Mouse (Mus musculus) midbrain, embryonic 15.5 days (tissue): ENCODE measurements around the gene Hist1h2bc. TPM values are rescaled to one million over a fixed set of nuclear protein-coding genes. Genes with fewer than 3 reads are reported as not detected.
A peak's percentile ranks its signal among the peaks of the same experiment; 100 is the strongest.

Source experiments
- ATAC-seq: fragments of 200-750 bp; cut with Nextera tagmentation; replicated peaks from 2 replicates; pipeline ENCODE4 v1.8.0; 2017; ENCODE audit warnings: moderate TSS enrichment
- H3K27ac ChIP-seq: fragments of 300-500 bp; sonication (generic); 2 replicates; pipeline ENCODE4 v1.5.1; 2015; ENCODE audit warnings: mild to moderate bottlenecking, inconsistent platforms
- H3K27me3 ChIP-seq: fragments of 300-500 bp; sonication (generic); replicated peaks from 2 replicates; pipeline ENCODE4 v1.6.1; 2015; ENCODE audit warnings: inconsistent platforms
- H3K36me3 ChIP-seq: fragments of 300-500 bp; sonication (generic); replicated peaks from 2 replicates; pipeline ENCODE4 v1.6.1; 2015; ENCODE audit warnings: inconsistent platforms
- H3K4me1 ChIP-seq: fragments of 300-500 bp; sonication (generic); 2 replicates; pipeline ENCODE4 v1.6.1; 2015; ENCODE audit warnings: inconsistent platforms
- H3K4me2 ChIP-seq: fragments of 300-500 bp; sonication (generic); 2 replicates; pipeline ENCODE4 v1.6.1; 2015; ENCODE audit warnings: inconsistent platforms, mild to moderate bottlenecking, moderate library complexity
- H3K4me3 ChIP-seq: fragments of 300-500 bp; sonication (generic); 2 replicates; pipeline ENCODE4 v1.5.1; 2015; ENCODE audit warnings: mild to moderate bottlenecking, inconsistent platforms
- H3K9ac ChIP-seq: fragments of 300-500 bp; sonication (generic); 2 replicates; pipeline ENCODE4 v1.6.1; 2015; ENCODE audit warnings: mild to moderate bottlenecking, inconsistent platforms
- H3K9me3 ChIP-seq: fragments of 300-500 bp; sonication (generic); 2 replicates; pipeline ENCODE4 v1.6.1; 2016; ENCODE audit warnings: inconsistent platforms
- WGBS: fragments of 180-500 bp; shearing (Covaris S2); methylation state at CpG from one replicate; pipeline ENCODE4 v1.1.7; 2015; ENCODE audit warnings: mixed read lengths; 5-methylcytosine and 5-hydroxymethylcytosine counted together
- polyA plus RNA-seq: library from polyadenylated mRNA; unstranded; fragments of >200 nt; fragmentation: Nextera tagmentation; extraction: Ambion mirVana; gene quantifications from 2 replicates; pipeline ENCODE4 v1.2.1, GENCODE M21; 2015

Hist1h2bc gene
- polyA plus RNA-seq, 1 experiment from 2014 or later = 17.3 TPM

DNA sequence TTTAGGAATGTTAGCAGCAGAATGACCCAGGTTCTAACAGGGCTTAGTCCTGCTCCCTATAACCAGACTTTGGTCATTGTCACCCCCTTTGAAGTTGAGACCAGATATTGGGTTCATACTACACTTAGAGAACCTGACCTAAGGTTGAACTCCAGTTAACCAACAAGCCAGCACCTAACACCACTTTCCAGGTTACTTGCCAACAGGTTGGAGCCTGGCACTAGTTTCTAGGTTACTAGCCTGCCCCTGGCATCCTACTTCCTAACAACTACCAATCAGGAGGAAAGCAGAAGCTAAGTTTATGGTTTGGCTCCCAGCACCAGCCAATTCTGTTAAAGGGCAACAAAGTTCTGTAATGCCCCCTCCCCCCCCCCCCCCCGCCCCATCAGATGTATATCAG is 41.2 kb downstream of the Hist1h2bc start:
- Histone ChIP-seq H3K9me3 (no peaks in the 10 kb centered on the region), H3K4me3 (no peak overlapping the region), H3K27ac (no peak overlapping the region), H3K27me3 (no peaks in the 10 kb centered on the region), H3K9ac (no peak overlapping the region), H3K4me1 (no peaks in the 10 kb centered on the region), H3K36me3 (no peaks in the 10 kb centered on the region), H3K4me2 (no peak overlapping the region)
- WGBS = no CpG with 5 or more reads among the region's 1 CpGs
- ATAC-seq = no peak

GRCm38 (mm10) chr13:23728472-23729191 is 44.6 kb downstream of the Hist1h2bc start:
- H3K27me3 ChIP-seq = no peaks in the 10 kb centered on the region
- WGBS = 90% methylated on average over 18 of the region's 18 CpGs

DNA sequence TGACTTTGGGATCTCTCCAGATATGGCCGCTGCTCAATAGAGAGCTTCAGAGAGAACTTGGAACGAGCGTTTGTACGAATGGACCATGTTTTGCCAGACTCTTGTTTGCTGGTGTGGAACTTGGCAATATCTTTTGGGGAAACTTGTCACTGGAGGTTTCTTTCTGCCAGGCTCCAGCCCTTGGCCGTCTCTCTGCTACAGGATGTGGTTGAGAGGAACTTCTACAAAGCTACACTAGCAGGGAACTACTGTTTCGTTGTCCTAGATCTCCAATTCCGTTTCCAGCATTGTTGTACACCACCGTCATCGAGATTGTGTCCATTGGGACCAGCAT is 45.2 kb downstream of the Hist1h2bc start:
- Histone ChIP-seq H3K27ac (no peak overlapping the region), H3K27me3 (no peaks in the 10 kb centered on the region), H3K4me2 (no peak overlapping the region), H3K9me3 (no peaks in the 10 kb centered on the region), H3K4me3 (no peak overlapping the region), H3K9ac (no peak overlapping the region), H3K4me1 (no peaks in the 10 kb centered on the region), H3K36me3 (no peaks in the 10 kb centered on the region)
- WGBS = 94% methylated on average over 9 of the region's 9 CpGs
- ATAC-seq = no peak

More at GRCm38 (mm10) chr13:23728472-23729191, 44.6 kb downstream of the Hist1h2bc start:
- no peak overlapping the region for H3K4me3 ChIP-seq
- H3K9ac ChIP-seq = no peak overlapping the region
- H3K36me3 ChIP-seq = no peaks in the 10 kb centered on the region
- no peaks in the 10 kb centered on the region for H3K9me3 ChIP-seq
- no peak overlapping the region for H3K27ac ChIP-seq
- no peak for ATAC-seq
- no peaks in the 10 kb centered on the region for H3K4me1 ChIP-seq
- H3K4me2 ChIP-seq = no peak overlapping the region

GRCm38 (mm10) chr13:23729706-23730105 is 45.7 kb downstream of the Hist1h2bc start:
- WGBS = 96% methylated on average over 5 of the region's 5 CpGs
- Histone ChIP-seq H3K9me3 (no peaks in the 10 kb centered on the region), H3K9ac (no peak overlapping the region), H3K4me3 (no peak overlapping the region), H3K4me1 (no peaks in the 10 kb centered on the region), H3K4me2 (no peak overlapping the region), H3K27me3 (no peaks in the 10 kb centered on the region), H3K36me3 (no peaks in the 10 kb centered on the region), H3K27ac (no peak overlapping the region)
- ATAC-seq = no peak

DNA sequence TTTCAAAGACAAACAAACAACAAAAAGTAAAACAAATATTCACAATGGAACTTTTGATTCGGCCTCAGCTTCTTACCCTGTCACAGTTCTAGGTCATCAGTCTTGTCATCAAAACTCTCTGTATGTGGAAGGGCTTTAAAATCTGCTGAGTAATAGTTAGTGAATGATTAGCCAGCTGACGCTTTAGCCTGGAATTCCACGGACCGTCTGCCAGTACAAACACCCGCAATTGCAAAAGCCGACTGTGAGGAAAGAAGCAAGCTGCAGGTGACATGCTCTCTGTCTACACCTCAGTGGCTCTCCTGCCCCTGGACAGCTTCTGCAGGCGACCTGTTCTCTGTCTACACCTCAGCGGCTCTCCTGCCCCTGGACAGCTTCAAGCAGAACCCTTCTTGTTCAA is 46.5 kb downstream of the Hist1h2bc start:
- Histone ChIP-seq H3K9me3 (no peaks in the 10 kb centered on the region), H3K4me2 (no peak overlapping the region), H3K27me3 (no peaks in the 10 kb centered on the region), H3K4me3 (no peak overlapping the region), H3K9ac (no peak overlapping the region), H3K36me3 (no peaks in the 10 kb centered on the region), H3K4me1 (no peaks in the 10 kb centered on the region), H3K27ac (no peak overlapping the region)
- WGBS = 66% methylated on average over 8 of the region's 8 CpGs
- no peak for ATAC-seq

DNA sequence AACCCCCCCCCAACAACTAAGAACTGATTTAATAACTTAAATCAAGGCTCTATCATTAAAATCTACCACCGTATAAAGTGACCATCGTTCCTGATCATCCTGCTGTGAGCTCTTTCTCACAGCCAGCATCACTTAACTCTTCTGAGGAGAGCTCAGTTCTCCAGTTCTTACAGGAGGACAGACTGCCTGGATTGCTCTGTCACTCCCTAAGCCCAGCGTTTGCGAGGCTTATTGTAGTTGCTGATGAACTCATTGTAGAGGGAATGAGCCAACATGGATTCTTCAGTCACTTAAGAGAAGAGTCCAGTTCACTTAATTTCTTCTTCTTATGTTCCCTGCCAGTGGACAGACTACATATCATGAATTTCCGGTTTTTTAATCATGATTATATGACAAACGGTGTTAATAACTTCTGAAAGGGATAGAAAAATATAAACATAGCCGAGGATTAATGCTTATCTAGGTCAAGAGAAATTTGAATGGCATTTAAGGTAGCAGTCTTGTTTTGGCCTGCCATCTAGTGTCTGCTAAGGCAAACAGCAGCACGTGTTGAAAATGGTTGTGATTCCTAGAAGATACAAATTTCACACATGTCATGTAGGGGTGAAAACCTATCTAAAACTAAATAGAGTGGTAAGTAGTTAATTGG is 48.3 kb downstream of the Hist1h2bc start:
- Histone ChIP-seq H3K4me3 (no peak overlapping the region), H3K4me1 (no peaks in the 10 kb centered on the region), H3K9ac (no peak overlapping the region), H3K9me3 (no peaks in the 10 kb centered on the region), H3K27me3 (no peaks in the 10 kb centered on the region), H3K4me2 (no peak overlapping the region), H3K27ac (no peak overlapping the region), H3K36me3 (no peaks in the 10 kb centered on the region)
- peak; percentile 48; the same call in 1 of the 2 replicates for ATAC-seq
- WGBS = 25% methylated on average over 8 of the region's 8 CpGs

- WGBS = 64% methylated on average over 5 of the region's 5 CpGs
- Histone ChIP-seq H3K27me3 (no peaks in the 10 kb centered on the region), H3K36me3 (no peaks in the 10 kb centered on the region), H3K9me3 (no peaks in the 10 kb centered on the region), H3K4me3 (no peak overlapping the region), H3K27ac (no peak overlapping the region), H3K4me1 (peaks cover 22% of the 10 kb centered on the region), H3K4me2 (no peak overlapping the region), H3K9ac (no peak overlapping the region)
- ATAC-seq = no peak
Measured at GRCm38 (mm10) chr13:23737091-23737490, 53.1 kb downstream of the Hist1h2bc start.

DNA sequence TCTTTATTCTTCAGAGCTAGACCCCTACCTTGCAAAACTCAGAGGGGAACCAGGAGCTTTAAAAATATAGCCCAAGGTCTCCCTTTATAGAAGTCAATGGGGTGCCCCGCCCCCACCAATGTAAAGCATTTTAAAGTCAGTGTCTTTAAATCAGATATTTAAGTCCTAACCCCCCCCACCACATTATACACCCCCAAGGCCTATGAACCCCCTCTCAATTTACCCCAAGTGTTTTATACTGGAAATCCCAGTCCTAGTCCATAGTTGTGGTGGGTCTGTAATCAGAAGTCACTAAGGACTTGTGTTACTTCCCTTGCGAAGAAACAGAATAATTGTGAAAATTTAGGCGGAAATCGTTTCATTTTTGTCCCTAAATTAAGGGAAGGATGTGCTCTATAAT is 54.0 kb downstream of the Hist1h2bc start:
- 23% methylated on average over 4 of the region's 4 CpGs for WGBS
- H3K4me1 ChIP-seq = peaks cover 22% of the 10 kb centered on the region
- peak overlapping the region; percentile 45; the same call in 1 of the 2 replicates for H3K27ac ChIP-seq
- H3K9me3 ChIP-seq = no peaks in the 10 kb centered on the region
- H3K27me3 ChIP-seq = no peaks in the 10 kb centered on the region
- no peaks in the 10 kb centered on the region for H3K36me3 ChIP-seq
- H3K4me2 ChIP-seq = peak overlapping the region; percentile 98
- H3K9ac ChIP-seq = peak overlapping the region; percentile 38; the same call in 1 of the 2 replicates
- peak overlapping the region; percentile 51; the same call in 1 of the 2 replicates for H3K4me3 ChIP-seq
- ATAC-seq = no peak

GRCm38 (mm10) chr13:23738677-23739068 is 54.7 kb downstream of the Hist1h2bc start, which contains the start of gene Hist1h1c:
Gene Hist1h1c, plus strand, starts transcription at chr13:23738808.
- Histone ChIP-seq H3K27me3 (no peaks in the 10 kb centered on the region), H3K27ac (peak within 1 kb of the TSS; percentile 78), H3K9ac (peak within 1 kb of the TSS; percentile 38), H3K9me3 (no peaks in the 10 kb centered on the region), H3K4me2 (peak within 1 kb of the TSS; percentile 98), H3K4me1 (peaks cover 22% of the 10 kb centered on the region), H3K36me3 (no peaks in the 10 kb centered on the region), H3K4me3 (peak within 1 kb of the TSS; percentile 51)
- peak; percentile 95 for ATAC-seq
- WGBS = 0% methylated on average over 38 of the region's 38 CpGs

- Histone ChIP-seq H3K4me2 (peak overlapping the region; percentile 98), H3K4me3 (peak overlapping the region; percentile 51), H3K9me3 (no peaks in the 10 kb centered on the region), H3K36me3 (no peaks in the 10 kb centered on the region), H3K27me3 (no peaks in the 10 kb centered on the region), H3K27ac (peak overlapping the region; percentile 78), H3K4me1 (peaks cover 22% of the 10 kb centered on the region), H3K9ac (peak overlapping the region; percentile 38)
- peak; percentile 91 for ATAC-seq
- under 1% methylated on average over 39 of the region's 39 CpGs for WGBS
Measured at GRCm38 (mm10) chr13:23739069-23739921, 55.3 kb downstream of the Hist1h2bc start.

- Histone ChIP-seq H3K4me2 (peak overlapping the region; percentile 98), H3K27ac (peak overlapping the region; percentile 78; the same call in 1 of the 2 replicates), H3K9me3 (no peaks in the 10 kb centered on the region), H3K4me3 (peak overlapping the region; percentile 51), H3K4me1 (peaks cover 22% of the 10 kb centered on the region), H3K36me3 (no peaks in the 10 kb centered on the region), H3K9ac (peak overlapping the region; percentile 33; the same call in 1 of the 2 replicates), H3K27me3 (no peaks in the 10 kb centered on the region)
- WGBS = under 1% methylated on average over 14 of the region's 14 CpGs
- no peak; the same call in 1 of the 2 replicates for ATAC-seq
Measured at GRCm38 (mm10) chr13:23739922-23740252, 55.9 kb downstream of the Hist1h2bc start.

DNA sequence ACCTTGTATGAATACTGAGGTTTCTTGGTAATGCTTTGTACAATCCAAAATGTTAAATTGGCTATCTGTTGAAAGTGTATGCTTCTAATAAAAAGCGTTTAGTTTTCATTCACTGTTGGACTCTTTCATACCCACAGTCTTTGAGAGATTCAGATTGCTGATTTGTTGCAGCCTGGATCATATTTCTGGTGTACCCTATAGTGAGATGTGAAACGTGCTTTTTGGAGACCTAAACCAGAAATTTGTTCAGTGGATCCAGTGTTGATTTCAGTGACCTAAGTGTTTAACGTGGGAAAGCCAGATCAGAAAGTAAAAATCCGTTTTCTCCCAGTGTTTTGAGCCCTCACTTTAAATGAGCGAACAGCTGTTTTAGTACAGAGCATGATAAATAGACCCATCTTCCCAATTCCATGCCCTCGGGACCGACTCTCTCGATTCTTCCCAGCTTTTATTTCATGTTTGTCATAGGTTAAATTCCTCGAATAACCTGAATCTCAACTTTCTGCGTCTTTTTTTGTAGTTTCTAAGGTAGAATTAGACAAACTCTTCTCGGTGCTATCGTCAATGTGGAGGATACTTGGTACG is 56.3 kb downstream of the Hist1h2bc start:
- Histone ChIP-seq H3K36me3 (no peaks in the 10 kb centered on the region), H3K4me3 (peak overlapping the region; percentile 51), H3K9me3 (no peaks in the 10 kb centered on the region), H3K27me3 (no peaks in the 10 kb centered on the region), H3K9ac (peak overlapping the region; percentile 33; the same call in 1 of the 2 replicates), H3K4me1 (peaks cover 24% of the 10 kb centered on the region), H3K4me2 (peak overlapping the region; percentile 98), H3K27ac (peak overlapping the region; percentile 78; the same call in 1 of the 2 replicates)
- 36% methylated on average over 13 of the region's 13 CpGs for WGBS
- ATAC-seq = no peak
